Mouse (Mus musculus) myocyte (in vitro differentiated cells): ENCODE results near the gene Pitpnm3. TPM values are rescaled to one million over a fixed set of nuclear protein-coding genes. Genes with fewer than 3 reads are reported as not detected.

Source experiments
- H3K27me3 ChIP-seq: one replicate; pipeline ENCODE4 v1.6.1; 2011; ENCODE audit not compliant: control insufficient read depth, insufficient read depth, insufficient read length
- H3K36me3 ChIP-seq: one replicate; pipeline ENCODE4 v1.6.1; 2011; ENCODE audit not compliant: control insufficient read depth, insufficient read depth
- H3K4me2 ChIP-seq: one replicate; pipeline ENCODE4 v1.6.1; 2011; ENCODE audit warnings: low read depth, control low read depth
- H3K4me3 ChIP-seq: one replicate; pipeline ENCODE4 v1.5.1; 2011; ENCODE audit warnings: mild to moderate bottlenecking, control low read depth, moderate library complexity
- H3K79me2 ChIP-seq: one replicate; pipeline ENCODE4 v1.6.1; 2011; ENCODE audit not compliant: control insufficient read depth, insufficient read depth
- H3ac ChIP-seq: one replicate; pipeline ENCODE4 v1.6.1; 2011; ENCODE audit not compliant: control insufficient read depth, insufficient read length
- CEBPB ChIP-seq: IDR thresholded peaks from 2 replicates; pipeline ENCODE4 v1.6.1; 2011; ENCODE audit warnings: mild to moderate bottlenecking, moderate library complexity; ENCODE audit not compliant: poor library complexity, insufficient read depth, severe bottlenecking
- E2F4 ChIP-seq: IDR thresholded peaks from one replicate; pipeline ENCODE4 v1.6.1; 2011; ENCODE audit warnings: mild to moderate bottlenecking, control low read depth, moderate library complexity; ENCODE audit not compliant: insufficient read depth
- MAX ChIP-seq: IDR thresholded peaks from one replicate; pipeline ENCODE4 v1.6.1; 2011; ENCODE audit warnings: low read depth, mild to moderate bottlenecking, control low read depth
- MYOD1 ChIP-seq, 3 experiments: IDR thresholded peaks; one replicate each; pipeline ENCODE4 v1.6.1; 2011; ENCODE audit warnings: control low read depth in 2 of 3, low read depth in 2 of 3, mild to moderate bottlenecking in 2 of 3, moderate library complexity in 1 of 3; ENCODE audit not compliant: insufficient read length in 2 of 3, control insufficient read depth in 1 of 3
- MYOG ChIP-seq, 3 experiments: IDR thresholded peaks; one replicate each; pipeline ENCODE4 v1.6.1; 2011; ENCODE audit warnings: control low read depth in 2 of 3, low read depth in 2 of 3, mild to moderate bottlenecking in 2 of 3; ENCODE audit not compliant: insufficient read length in 2 of 3, control insufficient read depth in 1 of 3, insufficient read depth in 1 of 3
- POLR2A ChIP-seq: IDR thresholded peaks from one replicate; pipeline ENCODE4 v1.6.1; 2011; ENCODE audit warnings: low read depth, mild to moderate bottlenecking, control low read depth, moderate library complexity; ENCODE audit not compliant: insufficient read length
- POLR2AphosphoS2 ChIP-seq: IDR thresholded peaks from one replicate; pipeline ENCODE4 v1.6.1; 2011; ENCODE audit warnings: low read depth, control low read depth; ENCODE audit not compliant: insufficient read length
- REST ChIP-seq: IDR thresholded peaks from one replicate; pipeline ENCODE4 v1.6.1; 2011; ENCODE audit warnings: mild to moderate bottlenecking, control low read depth, moderate library complexity; ENCODE audit not compliant: insufficient read depth, insufficient read length
- SRF ChIP-seq: IDR thresholded peaks from one replicate; pipeline ENCODE4 v1.6.1; 2011; ENCODE audit warnings: low read depth; ENCODE audit not compliant: control insufficient read depth, insufficient read length
- TCF12 ChIP-seq: IDR thresholded peaks from one replicate; pipeline ENCODE4 v1.6.1; 2011; ENCODE audit warnings: mild to moderate bottlenecking, control low read depth; ENCODE audit not compliant: poor library complexity, insufficient read depth, severe bottlenecking
- TCF3 ChIP-seq: IDR thresholded peaks from one replicate; pipeline ENCODE4 v1.6.1; 2011; ENCODE audit warnings: low read depth, control low read depth; ENCODE audit not compliant: insufficient read length
- USF1 ChIP-seq: IDR thresholded peaks from one replicate; pipeline ENCODE4 v1.6.1; 2011; ENCODE audit warnings: low read depth, mild to moderate bottlenecking, control low read depth, moderate library complexity
- polyA plus RNA-seq: library from polyadenylated mRNA; unstranded; fragments of >200 nt; fragmentation: generic; extraction: Trizol; gene quantifications from one replicate; pipeline ENCODE4 v1.2.1, GENCODE M21; 2012; ENCODE audit warnings: missing spikeins

Pitpnm3 gene
- polyA plus RNA-seq, 1 experiment, result 0.04 TPM

DNA sequence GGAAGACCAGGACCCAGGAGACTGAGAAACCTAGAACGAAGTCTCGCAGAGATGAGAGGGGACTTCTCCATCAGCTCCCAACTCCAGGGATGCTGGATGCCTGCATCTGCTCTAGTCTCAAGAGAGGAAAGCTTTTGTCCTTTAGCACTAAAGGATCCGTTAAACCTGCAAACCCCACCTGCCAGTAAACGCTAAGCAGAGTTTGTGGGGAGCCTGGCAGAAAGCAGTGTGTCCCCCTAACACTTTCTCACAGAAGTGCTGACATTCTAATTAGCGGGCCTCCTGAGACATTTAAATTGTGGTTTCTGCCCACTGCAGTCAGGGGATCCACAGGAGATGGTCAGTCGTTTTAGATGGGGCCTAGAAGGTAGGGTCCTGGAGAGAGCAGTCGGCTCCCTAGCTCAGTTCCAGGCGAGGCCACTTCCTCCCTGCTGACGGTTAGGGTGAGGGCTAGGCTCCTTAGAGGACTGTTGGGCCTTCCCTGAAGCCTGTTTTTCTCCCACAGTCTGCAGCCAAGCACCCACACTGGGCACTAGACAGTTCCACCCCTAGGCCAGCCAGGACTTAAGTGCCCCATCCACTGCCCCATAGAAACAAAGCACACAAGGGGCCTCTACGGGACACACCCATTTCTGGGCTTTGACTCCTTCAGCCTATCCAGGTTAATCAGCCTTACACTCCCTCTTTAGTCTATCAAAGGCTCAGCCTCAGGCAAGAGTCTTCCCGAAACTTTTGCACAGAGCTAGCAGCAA is 829 bp upstream of the Pitpnm3 start:
- no peak overlapping the region for H3ac ChIP-seq
- no peak overlapping the region for H3K4me2 ChIP-seq
- no peaks in the 10 kb centered on the region for H3K36me3 ChIP-seq
- H3K4me3 ChIP-seq, result no peak overlapping the region
- H3K79me2 ChIP-seq, result no peaks in the 10 kb centered on the region
- TF ChIP-seq MYOD1 (IDR thresholded peaks at IDR 0.05; ENCODE audit: control insufficient read depth in 1 of 3, insufficient read length in 2 of 3, low read depth in 2 of 3) (no peak), REST (no peak), MYOG (IDR thresholded peaks at IDR 0.05; ENCODE audit: control insufficient read depth in 1 of 3, insufficient read depth in 1 of 3, insufficient read length in 2 of 3, low read depth in 2 of 3) (no peak), CEBPB (no peak), POLR2AphosphoS2 (no peak), E2F4 (no peak), POLR2A (no peak), SRF (no peak), USF1 (no peak), TCF12 (no peak), MAX (no peak), TCF3 (no peak)
- peaks cover 74% of the 10 kb centered on the region for H3K27me3 ChIP-seq

DNA sequence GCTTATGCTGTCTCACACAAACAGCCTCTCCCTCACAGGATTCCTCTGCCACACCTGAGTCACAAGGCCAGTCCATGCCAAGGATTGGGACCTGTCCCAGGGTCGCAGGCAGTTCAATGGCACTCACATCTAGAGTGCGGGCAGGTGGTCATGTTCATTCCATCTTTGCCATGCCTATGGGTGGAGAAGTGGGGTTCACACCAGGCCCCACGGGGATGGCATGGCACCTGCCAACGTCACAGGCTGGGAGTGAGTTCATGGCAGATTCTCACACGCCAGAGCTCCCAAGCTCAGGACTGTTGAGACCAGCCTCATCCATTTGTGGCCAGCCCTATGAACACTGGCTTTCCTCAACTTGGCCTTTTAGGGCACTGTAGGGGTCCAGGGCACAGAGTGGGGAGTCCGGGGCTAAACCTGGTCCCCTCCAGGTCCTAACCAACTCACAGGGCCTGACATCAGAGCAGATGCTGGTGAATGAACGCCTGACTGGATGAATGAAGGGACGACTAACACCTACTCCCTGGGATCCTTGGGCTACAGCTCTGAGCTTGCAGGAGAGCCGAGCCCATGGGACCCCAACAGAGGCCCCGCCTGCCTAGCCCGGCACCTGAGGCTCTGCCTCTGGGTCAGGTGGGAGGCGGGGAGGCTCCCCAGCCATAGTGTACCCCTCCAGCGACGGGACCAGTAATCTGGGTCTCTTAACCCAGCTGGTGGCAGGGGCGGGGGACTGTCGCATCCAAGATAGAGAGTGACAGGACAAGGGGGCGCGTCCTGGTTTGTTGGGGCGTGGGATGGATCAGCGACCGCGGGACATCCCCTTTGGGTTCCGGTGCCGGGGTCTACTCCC is 819 bp downstream of the Pitpnm3 start:
- TF ChIP-seq MYOG (IDR thresholded peaks at IDR 0.05; ENCODE audit: control insufficient read depth in 1 of 3, insufficient read depth in 1 of 3, insufficient read length in 2 of 3, low read depth in 2 of 3) (no peak), CEBPB (no peak), E2F4 (no peak)
- Histone ChIP-seq H3K79me2 (no peaks in the 10 kb centered on the region), H3K4me2 (no peak overlapping the region), H3ac (no peak overlapping the region), H3K36me3 (no peaks in the 10 kb centered on the region), H3K27me3 (peaks cover 67% of the 10 kb centered on the region), H3K4me3 (no peak overlapping the region)

DNA sequence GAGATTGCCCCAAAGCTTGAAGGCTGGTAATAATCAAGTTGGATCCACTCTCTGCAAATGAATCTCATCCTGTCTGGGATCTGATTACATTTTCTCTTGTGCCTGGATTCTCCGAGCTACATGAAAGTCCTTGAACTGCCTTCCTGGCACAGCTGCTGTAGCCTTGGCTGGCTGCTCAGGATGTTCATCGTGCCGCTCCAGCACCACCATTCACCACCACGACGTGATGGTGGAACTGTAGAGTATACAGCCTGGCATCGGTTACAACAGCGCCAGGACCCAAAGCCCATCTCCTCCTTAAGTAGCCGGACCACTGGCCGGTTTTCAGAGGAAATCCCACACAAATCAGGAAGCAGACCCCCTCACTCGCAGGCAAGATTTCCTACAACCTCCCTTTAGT is 2.5 kb downstream of the Pitpnm3 start:
- no peak overlapping the region for H3K4me2 ChIP-seq
- no peak overlapping the region for H3ac ChIP-seq
- H3K36me3 ChIP-seq, result no peaks in the 10 kb centered on the region
- no peak for TF ChIP-seq REST
- no peak for TF ChIP-seq E2F4
- no peak for TF ChIP-seq TCF3
- no peak for TF ChIP-seq MYOG (IDR thresholded peaks at IDR 0.05; ENCODE audit: control insufficient read depth in 1 of 3, insufficient read depth in 1 of 3, insufficient read length in 2 of 3, low read depth in 2 of 3)
- TF ChIP-seq USF1, result no peak
- TF ChIP-seq SRF, result no peak
- TF ChIP-seq MAX, result no peak
- TF ChIP-seq CEBPB, result no peak
- H3K4me3 ChIP-seq, result no peak overlapping the region
- peaks cover 62% of the 10 kb centered on the region for H3K27me3 ChIP-seq
- H3K79me2 ChIP-seq, result no peaks in the 10 kb centered on the region

- Histone ChIP-seq H3K27me3 (peaks cover 61% of the 10 kb centered on the region), H3K79me2 (no peaks in the 10 kb centered on the region), H3ac (no peak overlapping the region), H3K36me3 (no peaks in the 10 kb centered on the region), H3K4me2 (no peak overlapping the region), H3K4me3 (no peak overlapping the region)
- TF ChIP-seq CEBPB, result no peak
- TF ChIP-seq POLR2A, result no peak
- no peak for TF ChIP-seq REST
- no peak for TF ChIP-seq E2F4
- no peak for TF ChIP-seq MAX
- TF ChIP-seq POLR2AphosphoS2, result no peak
- no peak for TF ChIP-seq TCF3
- TF ChIP-seq SRF, result no peak
- no peak for TF ChIP-seq MYOD1 (IDR thresholded peaks at IDR 0.05; ENCODE audit: control insufficient read depth in 1 of 3, insufficient read length in 2 of 3, low read depth in 2 of 3)
- no peak for TF ChIP-seq MYOG (IDR thresholded peaks at IDR 0.05; ENCODE audit: control insufficient read depth in 1 of 3, insufficient read depth in 1 of 3, insufficient read length in 2 of 3, low read depth in 2 of 3)
Measured at GRCm38 (mm10) chr11:72132266-72132665, 3.3 kb downstream of the Pitpnm3 start.
